Mouse (Mus musculus): Measurements from ENCODE around the gene Myo1e. TPM values are rescaled to one million over a fixed set of nuclear protein-coding genes. Genes with fewer than 3 reads are reported as not detected.
A peak's percentile ranks its signal among the peaks of the same experiment; 100 is the strongest.

Myo1e gene
- total RNA-seq, 2 experiments from 2014 or later: 8.6 to 10.2 TPM

- no peak for DNase-seq
- intact Hi-C loops (cut with DNase I): no loop called here
These were observed 67.9 kb downstream of the Myo1e start for GRCm38 (mm10) chr9:70274887-70275555.

GRCm38 (mm10) chr9:70277076-70277475, 69.9 kb downstream of the Myo1e start:
- DNase-seq: no peak

GRCm38 (mm10) chr9:70277529-70277982, 70.4 kb downstream of the Myo1e start:
- intact Hi-C loops (cut with DNase I): no loop called here
- no peak for DNase-seq

More at GRCm38 (mm10) chr9:70277076-70277475, 69.9 kb downstream of the Myo1e start:
- intact Hi-C loops (cut with DNase I): no loop called here

- intact Hi-C loops (cut with DNase I): no loop called here
- no peak for DNase-seq
These were observed 74.3 kb downstream of the Myo1e start for GRCm38 (mm10) chr9:70281407-70281806.

GRCm38 (mm10) chr9:70282107-70282506, 75.0 kb downstream of the Myo1e start:
- intact Hi-C loops (cut with DNase I): no loop called here

GRCm38 (mm10) chr9:70283151-70283550, 76.0 kb downstream of the Myo1e start:
- intact Hi-C loops (cut with DNase I): no loop called here
- no peak for DNase-seq

More at GRCm38 (mm10) chr9:70282107-70282506, 75.0 kb downstream of the Myo1e start:
- no peak for DNase-seq

- DNase-seq: no peak
- intact Hi-C loops (cut with DNase I): no loop called here
These were observed 77.5 kb downstream of the Myo1e start for GRCm38 (mm10) chr9:70284584-70285140.

GRCm38 (mm10) chr9:70290785-70291184, 83.6 kb downstream of the Myo1e start:
- intact Hi-C loops (cut with DNase I): no loop called here
- no peak for DNase-seq

- DNase-seq: no peak
- intact Hi-C loops (cut with DNase I): no loop called here
These were observed 89.8 kb downstream of the Myo1e start for GRCm38 (mm10) chr9:70296916-70297315.

- DNase-seq: no peak
- intact Hi-C loops (cut with DNase I): loop anchor here (1.0 kb wide), 1 partner anchor 23 kb away; no protein-coding TSS in a partner anchor
These were observed 91.1 kb downstream of the Myo1e start for GRCm38 (mm10) chr9:70298221-70298620.

GRCm38 (mm10) chr9:70300705-70301104, 93.6 kb downstream of the Myo1e start:
- intact Hi-C loops (cut with DNase I): no loop called here
- no peak for DNase-seq

- DNase-seq: no peak
- intact Hi-C loops (cut with DNase I): no loop called here
These were observed 94.4 kb downstream of the Myo1e start for GRCm38 (mm10) chr9:70301598-70301997.

- DNase-seq: no peak
- intact Hi-C loops (cut with DNase I): no loop called here
These were observed 97.8 kb downstream of the Myo1e start for GRCm38 (mm10) chr9:70304901-70305300.

- no peak for DNase-seq
- intact Hi-C loops (cut with DNase I): no loop called here
These were observed 102.9 kb downstream of the Myo1e start for GRCm38 (mm10) chr9:70310046-70310445.

GRCm38 (mm10) chr9:70314019-70314418, 106.9 kb downstream of the Myo1e start:
- no peak for DNase-seq
- intact Hi-C loops (cut with DNase I): no loop called here

- DNase-seq: no peak
- intact Hi-C loops (cut with DNase I): no loop called here
These were observed 108.0 kb downstream of the Myo1e start for GRCm38 (mm10) chr9:70315130-70315529.

- intact Hi-C loops (cut with DNase I): no loop called here
- peak; percentile 17 to 24 for DNase-seq
These were observed 111.5 kb downstream of the Myo1e start for GRCm38 (mm10) chr9:70318601-70319000.

- intact Hi-C loops (cut with DNase I): no loop called here
- DNase-seq: no peak
These were observed 117.2 kb downstream of the Myo1e start for GRCm38 (mm10) chr9:70324336-70324735.

- intact Hi-C loops (cut with DNase I): no loop called here
- DNase-seq: no peak
These were observed 118.9 kb downstream of the Myo1e start for GRCm38 (mm10) chr9:70325880-70326595.

- intact Hi-C loops (cut with DNase I): no loop called here
- DNase-seq: no peak
These were observed 121.2 kb downstream of the Myo1e start for GRCm38 (mm10) chr9:70328193-70328841.

GRCm38 (mm10) chr9:70331727-70332335, 124.7 kb downstream of the Myo1e start:
- no peak for DNase-seq
- intact Hi-C loops (cut with DNase I): no loop called here

Data from heart, postnatal 36 days (tissue).